Mouse (Mus musculus): ENCODE measurements around the gene Syn3. TPM values are rescaled to one million over a fixed set of nuclear protein-coding genes. Genes with fewer than 3 reads are reported as not detected.

The Syn3 gene
- total and polyA plus RNA-seq, 2 experiments from 2014 or later = 22.0 to 67.0 TPM

DNA sequence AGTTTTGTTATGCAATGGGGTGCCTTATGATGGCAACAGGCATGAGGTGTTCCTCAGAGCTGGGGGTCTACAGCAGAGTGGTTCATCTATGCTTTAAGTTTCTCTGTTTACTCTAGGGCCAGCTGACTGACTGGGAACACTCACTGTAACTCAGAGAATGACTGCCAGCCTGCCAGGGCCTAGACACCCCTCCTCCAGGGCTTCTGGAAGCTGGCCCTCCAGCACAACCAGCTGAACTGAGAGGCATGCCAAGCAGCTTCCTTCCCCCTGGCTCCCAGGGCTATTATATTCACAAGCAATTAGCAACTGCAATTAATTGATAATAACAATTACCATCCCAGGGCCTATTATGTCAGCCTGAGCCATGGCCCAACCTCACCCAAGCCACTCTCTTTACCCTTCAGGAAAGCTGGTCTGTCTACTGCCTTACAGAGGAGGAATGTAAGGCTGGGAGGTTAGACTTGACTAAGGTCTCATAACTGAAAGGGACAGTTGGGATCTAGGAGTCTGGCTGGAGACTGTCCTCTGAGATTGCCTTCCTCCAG, 41.0 kb downstream of the Syn3 start:
- ATAC-seq (ENCODE audit: low FRiP score) = peak; percentile 82
- H3K9me3 ChIP-seq (ENCODE audit: low read length) = no peaks in the 10 kb centered on the region
- H3K9ac ChIP-seq (replicated peaks; ENCODE audit: low read length, poor library complexity, severe bottlenecking) = no peak overlapping the region
- H3K36me3 ChIP-seq (ENCODE audit: insufficient read depth, low read length) = peaks cover 21% of the 10 kb centered on the region; the same call in 1 of the 2 replicates
- DNase-seq (ENCODE audit: low spot score) = peak; percentile 75
- no peaks in the 10 kb centered on the region for H3K4me1 ChIP-seq (ENCODE audit: insufficient read depth, low read length)
- no peaks in the 10 kb centered on the region for H3K27me3 ChIP-seq (ENCODE audit: insufficient read depth, low read length)
- H3K4me3 ChIP-seq (ENCODE audit: low read depth, low read length) = no peak overlapping the region
- peak overlapping the region; percentile 19; the same call in 1 of the 2 replicates for H3K27ac ChIP-seq (ENCODE audit: low read depth, low read length)
- no peak for TF ChIP-seq CTCF (IDR thresholded peaks at IDR 0.05)
- H3K4me2 ChIP-seq (ENCODE audit: low read depth, low read length, poor library complexity, severe bottlenecking) = no peak overlapping the region

GRCm38 (mm10) chr10:86457195-86457594, 41.5 kb downstream of the Syn3 start:
- Histone ChIP-seq H3K9me3 (ENCODE audit: low read length) (no peaks in the 10 kb centered on the region), H3K9ac (replicated peaks; ENCODE audit: low read length, poor library complexity, severe bottlenecking) (no peak overlapping the region), H3K27me3 (ENCODE audit: insufficient read depth, low read length) (no peaks in the 10 kb centered on the region), H3K4me3 (ENCODE audit: low read depth, low read length) (no peak overlapping the region), H3K4me1 (ENCODE audit: insufficient read depth, low read length) (no peaks in the 10 kb centered on the region), H3K4me2 (ENCODE audit: low read depth, low read length, poor library complexity, severe bottlenecking) (no peak overlapping the region), H3K27ac (ENCODE audit: low read depth, low read length) (peak overlapping the region; percentile 19; the same call in 1 of the 2 replicates), H3K36me3 (ENCODE audit: insufficient read depth, low read length) (peaks cover 21% of the 10 kb centered on the region; the same call in 1 of the 2 replicates)
- ATAC-seq (ENCODE audit: low FRiP score) (peak; percentile 74), DNase-seq (ENCODE audit: low spot score) (peak; percentile 75)
- WGBS = 7% methylated on average over 4 of the region's 4 CpGs
- TF ChIP-seq CTCF (IDR thresholded peaks at IDR 0.05) = no peak

- no peak overlapping the region for H3K4me3 ChIP-seq (ENCODE audit: low read depth, low read length)
- peaks cover 11% of the 10 kb centered on the region; the same call in 1 of the 2 replicates for H3K36me3 ChIP-seq (ENCODE audit: insufficient read depth, low read length)
- ATAC-seq (ENCODE audit: low FRiP score) = no peak
- no peak overlapping the region for H3K27ac ChIP-seq (ENCODE audit: low read depth, low read length)
- no peak overlapping the region for H3K9ac ChIP-seq (replicated peaks; ENCODE audit: low read length, poor library complexity, severe bottlenecking)
- no peak overlapping the region for H3K4me2 ChIP-seq (ENCODE audit: low read depth, low read length, poor library complexity, severe bottlenecking)
- no peak for DNase-seq (ENCODE audit: low spot score)
- H3K4me1 ChIP-seq (ENCODE audit: insufficient read depth, low read length) = no peaks in the 10 kb centered on the region
- no peak for TF ChIP-seq CTCF (IDR thresholded peaks at IDR 0.05)
- WGBS = 59% methylated on average over 5 of the region's 5 CpGs
- H3K27me3 ChIP-seq (ENCODE audit: insufficient read depth, low read length) = no peaks in the 10 kb centered on the region
- H3K9me3 ChIP-seq (ENCODE audit: low read length) = no peaks in the 10 kb centered on the region
Measured at GRCm38 (mm10) chr10:86455296-86456055, 43.2 kb downstream of the Syn3 start.

DNA sequence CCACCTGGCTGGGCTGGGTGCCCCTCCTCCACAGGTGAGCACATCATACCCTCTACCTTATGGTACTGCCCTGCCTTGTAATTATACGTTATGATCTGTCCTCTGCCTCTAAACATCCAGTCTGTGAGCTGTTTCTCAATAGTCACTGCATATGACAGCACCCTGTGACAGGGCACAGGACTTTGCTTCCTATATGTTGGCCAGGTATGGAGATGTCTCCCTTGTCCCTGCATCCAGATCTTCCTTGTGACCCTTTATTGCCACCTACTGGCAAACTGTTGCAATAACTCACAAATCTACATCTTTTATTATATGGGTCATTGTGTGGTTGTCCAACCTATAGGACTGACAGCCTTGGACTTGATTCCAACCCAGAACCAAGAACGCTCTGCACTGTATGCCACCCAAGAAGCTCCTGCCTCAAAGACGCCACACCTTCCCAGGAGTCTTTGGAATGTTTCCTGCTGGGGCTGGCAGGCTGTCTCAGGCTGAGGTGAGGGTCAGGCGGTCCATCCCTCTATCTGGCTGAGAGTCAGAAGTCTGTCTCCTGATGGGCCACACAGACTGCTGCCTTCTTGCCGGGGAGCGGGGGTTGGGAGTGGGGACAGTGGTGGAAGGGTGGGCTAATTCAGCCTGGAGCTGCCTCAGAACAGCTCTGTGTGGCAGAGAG, 46.2 kb downstream of the Syn3 start:
- Histone ChIP-seq H3K4me3 (ENCODE audit: low read depth, low read length) (no peak overlapping the region), H3K9me3 (ENCODE audit: low read length) (no peaks in the 10 kb centered on the region), H3K4me1 (ENCODE audit: insufficient read depth, low read length) (no peaks in the 10 kb centered on the region), H3K27me3 (ENCODE audit: insufficient read depth, low read length) (no peaks in the 10 kb centered on the region), H3K9ac (replicated peaks; ENCODE audit: low read length, poor library complexity, severe bottlenecking) (no peak overlapping the region), H3K36me3 (ENCODE audit: insufficient read depth, low read length) (peaks cover 9% of the 10 kb centered on the region; the same call in 1 of the 2 replicates), H3K27ac (ENCODE audit: low read depth, low read length) (no peak overlapping the region), H3K4me2 (ENCODE audit: low read depth, low read length, poor library complexity, severe bottlenecking) (no peak overlapping the region)
- ATAC-seq (ENCODE audit: low FRiP score) (peak; percentile 78), DNase-seq (ENCODE audit: low spot score) (peak; percentile 84)
- 46% methylated on average over 6 of the region's 6 CpGs for WGBS
- peak; percentile 97 for TF ChIP-seq CTCF (IDR thresholded peaks at IDR 0.05)

DNA sequence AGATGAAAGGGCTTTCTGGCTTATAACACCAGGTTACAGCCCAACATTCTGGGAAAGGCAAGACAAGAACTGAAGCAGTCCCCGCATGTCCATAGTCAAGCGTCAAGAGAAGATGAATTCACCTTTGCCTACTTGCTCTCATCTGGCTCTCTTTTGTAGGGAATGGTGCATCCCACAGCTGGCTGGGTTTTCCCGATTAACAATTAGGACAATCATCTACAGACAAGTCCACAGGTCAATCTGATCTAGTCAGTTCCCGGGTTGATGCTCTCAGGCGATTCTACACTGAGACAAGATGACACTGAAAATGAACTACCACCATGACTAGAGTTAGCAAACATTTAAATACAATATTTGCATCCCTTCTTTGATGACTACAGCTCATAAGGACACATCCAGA, 47.4 kb downstream of the Syn3 start:
- H3K4me3 ChIP-seq (ENCODE audit: low read depth, low read length) = no peak overlapping the region
- no peaks in the 10 kb centered on the region for H3K27me3 ChIP-seq (ENCODE audit: insufficient read depth, low read length)
- no peak overlapping the region for H3K9ac ChIP-seq (replicated peaks; ENCODE audit: low read length, poor library complexity, severe bottlenecking)
- ATAC-seq (ENCODE audit: low FRiP score) = no peak
- no peak for DNase-seq (ENCODE audit: low spot score)
- H3K27ac ChIP-seq (ENCODE audit: low read depth, low read length) = no peak overlapping the region
- peaks cover 9% of the 10 kb centered on the region; the same call in 1 of the 2 replicates for H3K36me3 ChIP-seq (ENCODE audit: insufficient read depth, low read length)
- no peaks in the 10 kb centered on the region for H3K4me1 ChIP-seq (ENCODE audit: insufficient read depth, low read length)
- no peak overlapping the region for H3K4me2 ChIP-seq (ENCODE audit: low read depth, low read length, poor library complexity, severe bottlenecking)
- H3K9me3 ChIP-seq (ENCODE audit: low read length) = no peaks in the 10 kb centered on the region
- WGBS = 96% methylated on average over 5 of the region's 5 CpGs
- TF ChIP-seq CTCF (IDR thresholded peaks at IDR 0.05) = no peak

GRCm38 (mm10) chr10:86446649-86447048, 52.0 kb downstream of the Syn3 start:
- Histone ChIP-seq H3K36me3 (ENCODE audit: insufficient read depth, low read length) (0 out of 2 replicates have a peak, but pooled peaks cover 4% of the 10 kb centered on the region), H3K27me3 (ENCODE audit: insufficient read depth, low read length) (no peaks in the 10 kb centered on the region), H3K4me2 (ENCODE audit: low read depth, low read length, poor library complexity, severe bottlenecking) (no peak overlapping the region), H3K9me3 (ENCODE audit: low read length) (no peaks in the 10 kb centered on the region), H3K27ac (ENCODE audit: low read depth, low read length) (no peak overlapping the region), H3K4me3 (ENCODE audit: low read depth, low read length) (no peak overlapping the region), H3K9ac (replicated peaks; ENCODE audit: low read length, poor library complexity, severe bottlenecking) (no peak overlapping the region), H3K4me1 (ENCODE audit: insufficient read depth, low read length) (no peaks in the 10 kb centered on the region)
- TF ChIP-seq CTCF (IDR thresholded peaks at IDR 0.05) = no peak
- DNase-seq (ENCODE audit: low spot score) (no peak), ATAC-seq (ENCODE audit: low FRiP score) (no peak)
